Mouse (Mus musculus) kidney, postnatal 25 days (tissue): Measurements from ENCODE around the gene Tuba8.

Experiments used
- DNase-seq, 2 experiments: peaks; one replicate each; pipeline ENCODE4 v3.0.0; 2021; ENCODE audit warnings: mixed read lengths in 2 of 2

The Tuba8 gene

DNA sequence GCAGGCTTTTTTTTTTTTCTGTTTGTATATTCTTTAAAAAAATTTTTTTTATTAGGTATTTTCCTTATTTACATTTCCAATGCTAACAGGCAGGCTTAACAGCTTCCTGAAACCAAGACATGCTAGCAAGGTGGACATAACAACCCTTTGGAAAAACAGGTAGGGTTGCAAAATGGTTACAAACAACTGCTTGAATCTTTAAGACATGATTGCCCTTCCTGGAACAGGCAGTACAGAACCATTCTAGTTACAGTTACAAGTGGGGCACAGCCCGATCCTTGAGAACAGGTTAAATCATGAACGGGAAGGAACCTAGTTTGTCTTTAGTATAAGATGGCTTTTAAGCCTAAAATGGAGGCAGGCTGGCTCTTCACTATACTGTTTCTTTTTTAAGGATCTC is 25.9 kb downstream of the Tuba8 start:
- no peak for DNase-seq

DNA sequence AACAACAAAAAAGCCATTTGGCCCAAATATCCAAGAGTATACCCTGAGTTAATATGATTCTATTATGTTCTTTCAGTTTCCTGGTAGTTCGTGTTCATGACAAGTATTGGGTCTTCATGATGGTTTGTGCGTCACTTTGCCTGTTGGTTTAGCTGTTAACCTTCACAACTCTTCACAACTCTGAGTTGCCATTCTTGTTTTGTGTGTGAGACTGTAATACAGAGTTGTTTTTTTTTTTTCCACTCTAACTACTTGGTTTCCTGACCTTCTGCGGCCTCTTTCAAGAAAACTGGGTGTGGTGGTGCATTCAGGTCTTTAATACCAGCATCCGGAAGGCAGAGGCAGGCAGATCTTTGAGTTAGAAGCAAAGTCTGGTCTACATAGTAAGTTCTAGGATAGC is 27.7 kb downstream of the Tuba8 start:
- DNase-seq: no peak

- DNase-seq: no peak
Measured at GRCm38 (mm10) chr6:121241780-121242179, 31.3 kb downstream of the Tuba8 start.

GRCm38 (mm10) chr6:121243161-121243560 is 32.7 kb downstream of the Tuba8 start:
- no peak for DNase-seq

DNA sequence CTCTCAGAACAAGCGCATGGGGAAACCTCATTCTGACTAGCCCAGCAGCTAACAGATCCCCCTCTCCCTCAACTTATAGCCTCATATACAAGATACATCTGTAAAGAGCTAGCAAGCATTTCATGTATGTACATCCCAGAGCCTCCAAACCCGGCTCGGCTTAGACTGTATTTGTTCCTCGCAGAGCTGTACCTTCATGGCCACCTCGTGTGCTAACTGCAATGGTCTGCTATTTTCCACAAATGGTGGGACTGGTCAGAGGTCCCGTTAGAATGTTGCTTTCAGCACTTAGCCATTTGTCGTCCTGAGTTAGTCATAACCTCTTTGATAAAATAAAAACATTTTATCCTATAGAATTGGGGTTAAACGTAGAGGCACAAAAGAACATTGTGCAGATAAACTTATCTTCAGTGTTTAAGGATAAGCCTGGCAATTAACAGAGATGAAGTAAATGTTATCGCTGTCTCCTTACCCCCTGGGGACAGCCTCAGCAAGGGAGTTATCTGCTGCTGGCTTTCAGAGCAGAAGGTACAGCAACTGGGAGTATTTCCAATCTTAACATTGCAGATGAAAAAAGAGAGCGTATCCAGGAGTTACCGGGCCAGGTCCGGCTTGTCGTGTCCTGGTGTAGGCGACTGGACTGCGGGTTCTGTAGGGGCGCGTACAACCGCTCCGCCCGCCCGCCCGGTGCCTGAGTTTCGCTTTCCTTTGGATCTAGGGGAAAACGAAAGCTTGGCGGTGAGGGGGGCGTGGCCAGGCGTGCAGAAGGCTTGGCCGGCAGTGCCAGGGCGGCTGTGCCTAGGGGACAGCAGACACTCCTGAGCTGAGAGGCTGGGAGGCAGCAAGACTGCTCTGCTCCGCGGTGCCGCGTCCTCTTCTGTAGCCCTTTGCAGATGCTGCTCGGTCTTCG is 34.9 kb downstream of the Tuba8 start, which contains the start of gene Usp18:
Usp18 (plus strand) TSS at position 780 of the 910 bp plus-strand sequence.
- peak; percentile 96 for DNase-seq

GRCm38 (mm10) chr6:121246037-121246361 is 35.5 kb downstream of the Tuba8 start:
- DNase-seq: no peak

DNA sequence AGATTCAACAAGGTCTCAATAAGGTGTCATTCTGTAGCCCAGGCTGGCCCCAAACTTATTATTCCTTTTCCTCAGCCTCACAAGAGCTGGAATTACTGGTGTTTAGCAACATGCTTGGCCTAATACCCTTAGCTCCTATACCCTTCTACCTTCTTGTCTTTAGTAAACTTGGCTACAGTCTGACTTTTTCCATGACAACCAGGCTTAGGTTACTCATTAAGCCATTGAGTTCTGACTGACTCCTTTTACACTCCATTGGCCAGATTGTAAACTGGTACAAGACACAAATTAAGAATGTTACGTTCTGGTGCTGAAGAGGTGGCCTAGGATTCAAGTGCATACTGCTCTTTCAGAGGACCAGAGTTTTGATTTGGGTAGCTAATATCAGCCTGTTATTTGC is 39.9 kb downstream of the Tuba8 start:
- DNase-seq: no peak

DNA sequence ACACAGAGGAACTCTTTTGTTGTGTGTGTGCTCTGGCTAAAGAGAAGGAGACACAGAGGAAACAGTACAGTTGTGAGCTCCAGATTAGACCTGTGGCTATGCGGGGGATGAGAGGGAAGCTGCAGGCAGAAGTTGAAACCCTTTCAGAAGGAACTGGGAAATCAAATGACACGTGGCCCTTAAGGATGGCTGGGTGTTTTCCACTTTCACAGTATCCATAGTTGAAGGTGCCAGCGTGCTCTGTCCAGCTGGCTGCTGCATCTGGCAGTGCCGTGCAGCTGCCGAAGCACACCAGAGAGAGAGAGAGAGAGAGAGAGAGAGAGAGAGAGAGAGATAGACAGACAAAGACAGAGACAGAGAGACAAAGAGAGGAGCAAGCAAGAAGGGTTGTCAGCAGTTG is 40.8 kb downstream of the Tuba8 start:
- DNase-seq: no peak

- peak; percentile 64 to 90 for DNase-seq
Measured at GRCm38 (mm10) chr6:121260548-121260947, 50.1 kb downstream of the Tuba8 start.

DNA sequence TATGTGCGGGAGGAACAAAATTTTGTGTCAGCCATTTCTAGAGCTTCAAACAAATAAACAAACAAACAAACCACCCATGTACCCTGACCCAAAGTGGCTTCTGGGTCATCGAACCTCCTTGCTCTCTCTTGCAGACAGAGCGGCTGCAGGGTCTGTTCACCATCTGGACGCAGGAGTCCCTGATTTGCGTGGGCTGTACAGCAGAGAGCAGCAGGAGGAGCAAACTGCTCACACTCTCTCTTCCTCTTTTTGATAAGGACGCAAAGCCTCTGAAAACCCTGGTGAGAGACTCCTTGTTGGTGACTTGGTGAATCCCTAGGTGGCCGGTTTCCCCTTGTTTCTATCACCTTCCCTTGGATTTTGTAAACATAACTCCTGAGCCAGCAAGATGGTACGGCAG is 50.7 kb downstream of the Tuba8 start:
- no peak for DNase-seq

GRCm38 (mm10) chr6:121262004-121262403 is 51.5 kb downstream of the Tuba8 start:
- DNase-seq: no peak

- DNase-seq: no peak
Measured at GRCm38 (mm10) chr6:121262496-121262895, 52.0 kb downstream of the Tuba8 start.

DNA sequence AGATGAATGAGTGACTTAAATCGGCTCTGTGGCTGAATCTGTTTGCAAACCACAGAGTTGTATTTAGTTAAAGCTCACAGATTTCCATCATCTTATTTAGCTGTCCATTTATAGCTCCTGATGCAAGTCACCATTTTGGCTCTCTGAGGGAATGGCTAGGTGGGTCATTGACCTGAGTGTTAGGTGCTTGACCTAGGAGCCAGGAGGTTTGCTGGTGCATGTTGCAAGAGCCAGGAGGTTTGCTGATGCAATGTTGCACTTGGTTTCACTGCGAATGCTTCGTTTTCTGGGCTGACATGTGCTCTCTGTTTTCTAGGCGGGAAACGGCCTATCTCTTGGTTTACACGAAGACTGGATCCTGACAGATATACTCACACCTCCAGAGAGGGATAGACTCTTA is 59.7 kb downstream of the Tuba8 start:
- no peak for DNase-seq

DNA sequence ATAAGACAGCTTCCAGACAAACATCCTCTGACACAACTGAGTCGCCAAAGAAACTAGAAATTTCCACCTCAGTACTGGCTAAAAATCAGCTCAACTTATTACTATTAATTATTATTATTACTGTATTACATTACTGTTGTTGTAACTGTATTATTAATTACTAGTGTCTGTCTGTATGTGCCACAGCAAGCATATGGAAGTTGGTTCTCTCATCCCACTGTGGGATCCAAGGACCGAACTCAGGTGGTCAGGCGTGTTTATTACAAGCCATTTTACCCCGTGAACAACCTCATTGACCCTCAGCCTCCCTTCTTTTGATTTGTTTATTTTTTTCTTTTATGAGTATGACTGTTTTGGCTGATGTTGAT is 61.2 kb downstream of the Tuba8 start:
- no peak for DNase-seq

- DNase-seq: peak; percentile 86 to 94
Measured at GRCm38 (mm10) chr6:121272075-121272800, 61.7 kb downstream of the Tuba8 start.

GRCm38 (mm10) chr6:121274356-121274755 is 63.9 kb downstream of the Tuba8 start:
- peak in 1 of 2 experiments; percentile 75 for DNase-seq
